Mouse (Mus musculus): ENCODE data around the gene H2-DMb2.

DNA sequence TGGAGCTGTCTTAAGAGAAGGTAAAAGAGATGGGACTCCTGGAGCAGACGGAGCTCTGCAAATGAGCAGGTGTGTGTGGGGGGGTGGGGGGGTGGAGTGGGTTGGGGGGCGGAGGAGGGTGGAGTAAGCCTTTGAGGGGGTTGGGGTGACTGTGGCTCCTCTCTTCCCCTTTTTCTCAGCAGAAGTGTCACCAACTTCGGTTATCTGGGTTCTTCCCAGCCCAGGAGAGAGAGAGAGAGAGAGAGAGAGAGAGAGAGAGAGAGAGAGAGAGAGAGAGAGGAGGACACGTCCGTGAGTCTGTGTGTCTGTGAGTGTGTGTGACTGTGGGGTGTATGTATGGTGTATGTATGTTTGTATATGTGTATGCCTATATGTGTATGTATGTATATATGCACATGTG lies 354 bp downstream of the H2-DMb2 start:
- TF ChIP-seq CTCF (IDR thresholded peaks at IDR 0.05; ENCODE audit: low read depth) = no peak
- no peak for TF ChIP-seq EP300 (IDR thresholded peaks at IDR 0.05; ENCODE audit: low read depth)
